Mouse (Mus musculus) heart, adult 2 months (tissue): ENCODE measurements at regions not wholly inside any gene's neighbourhood (a gene's known extent, or its start where the extent isn't known, plus 50 kb on each side); places are given as distances from the start of the nearest gene placed in this dataset.

ENCODE experiments used
- DNase-seq, 2 experiments: peaks; one replicate each; pipeline ENCODE4 v3.0.0; 2021
- H3K27ac ChIP-seq: fragments of 200-600 bp; 2 replicates; pipeline ENCODE4 v1.8.1; 2022
- H3K27me3 ChIP-seq: fragments of 200-500 bp; 2 replicates; pipeline ENCODE4 v1.6.1; 2012; ENCODE audit warnings: mild to moderate bottlenecking, low read length, inconsistent platforms, mixed read lengths; ENCODE audit not compliant: control insufficient read depth, insufficient read depth
- H3K36me3 ChIP-seq: fragments of 200-500 bp; 2 replicates; pipeline ENCODE4 v1.6.1; 2012; ENCODE audit warnings: low read length, inconsistent platforms; ENCODE audit not compliant: control insufficient read depth, insufficient read depth
- H3K4me1 ChIP-seq: fragments of 200-500 bp; 2 replicates; pipeline ENCODE4 v1.6.1; 2011; ENCODE audit warnings: low read length; ENCODE audit not compliant: control insufficient read depth, insufficient read depth
- H3K4me3 ChIP-seq: fragments of 200-600 bp; 2 replicates; pipeline ENCODE4 v1.8.1; 2022
- H3K79me2 ChIP-seq: fragments of 200-500 bp; replicated peaks from 2 replicates; pipeline ENCODE4 v1.6.1; 2012; ENCODE audit warnings: mild to moderate bottlenecking, inconsistent platforms, low read length, moderate library complexity, mixed read lengths; ENCODE audit not compliant: control insufficient read depth, insufficient read depth
- H3K9ac ChIP-seq: fragments of 200-500 bp; 2 replicates; pipeline ENCODE4 v1.6.1; 2012; ENCODE audit warnings: low read depth, mild to moderate bottlenecking, control low read depth, inconsistent platforms, low read length, mixed read lengths
- CTCF ChIP-seq: fragments of 200-600 bp; IDR thresholded peaks from 2 replicates; pipeline ENCODE4 v1.8.1; 2022; ENCODE audit warnings: antibody characterized with exemption, mild to moderate bottlenecking, moderate library complexity
- EP300 ChIP-seq: fragments of 200-500 bp; IDR thresholded peaks from 2 replicates; pipeline ENCODE4 v1.6.1; 2011; ENCODE audit warnings: low read depth, low read length, control low read depth; ENCODE audit not compliant: insufficient read depth
- POLR2A ChIP-seq: fragments of 200-500 bp; IDR thresholded peaks from 2 replicates; pipeline ENCODE4 v1.6.1; 2011; ENCODE audit warnings: mild to moderate bottlenecking, low read depth, low read length, control low read depth; ENCODE audit not compliant: insufficient read depth
- WGBS: fragments of 180-500 bp; shearing (Covaris S2); methylation state at CpG from one replicate; pipeline ENCODE4 v1.1.7; 2018; 5-methylcytosine and 5-hydroxymethylcytosine counted together
- intact Hi-C: fragments of 180-260 bp; cut with DNase I; formaldehyde crosslinking; loops from one replicate; pipeline ENCODE4 v1.15.1; 2025

DNA sequence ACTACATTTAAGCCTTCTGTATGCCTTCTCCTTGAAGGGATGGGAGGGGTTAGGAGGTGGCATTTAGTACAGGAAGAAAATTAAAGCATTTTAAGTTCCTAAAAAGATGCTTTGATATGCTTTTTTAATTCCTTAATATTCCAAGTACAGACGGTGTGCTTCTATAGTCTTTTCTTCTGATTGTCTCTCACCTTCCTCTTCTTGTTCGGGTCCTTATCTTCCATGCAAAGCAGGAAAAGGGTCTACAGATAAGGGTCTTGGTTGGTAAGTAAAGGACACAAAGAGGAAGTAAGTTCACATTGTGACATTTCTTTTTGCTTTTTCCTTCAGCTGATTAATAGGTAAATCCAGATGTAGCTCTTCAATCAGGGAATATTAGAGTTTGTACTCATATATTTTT lies 318.9 kb downstream of the Klf5 start:
- no peak for DNase-seq
- Histone ChIP-seq H3K4me1 (no peaks in the 10 kb centered on the region), H3K9ac (no peak overlapping the region), H3K27ac (no peak overlapping the region), H3K4me3 (no peak overlapping the region), H3K79me2 (no peaks in the 10 kb centered on the region), H3K36me3 (no peaks in the 10 kb centered on the region), H3K27me3 (no peaks in the 10 kb centered on the region)
- TF ChIP-seq EP300 = no peak
- TF ChIP-seq POLR2A = no peak
- TF ChIP-seq CTCF = no peak
- WGBS = 49% methylated on average over 2 of the region's 2 CpGs
- intact Hi-C loops = no loop called here

GRCm38 (mm10) chr14:99621538-99621937 lies 323.0 kb downstream of the Klf5 start:
- no peak overlapping the region for H3K4me3 ChIP-seq
- no peaks in the 10 kb centered on the region for H3K27me3 ChIP-seq
- no peaks in the 10 kb centered on the region for H3K79me2 ChIP-seq
- no peak for DNase-seq
- H3K4me1 ChIP-seq = no peaks in the 10 kb centered on the region
- WGBS = 82% methylated on average over 3 of the region's 3 CpGs
- no peak overlapping the region for H3K27ac ChIP-seq
- TF ChIP-seq EP300 = no peak
- 0 out of 2 replicates have a peak, but pooled peaks have one; percentile 8 for TF ChIP-seq CTCF
- no peak for TF ChIP-seq POLR2A
- H3K9ac ChIP-seq = no peak overlapping the region
- no peaks in the 10 kb centered on the region for H3K36me3 ChIP-seq
- intact Hi-C loops = no loop called here

DNA sequence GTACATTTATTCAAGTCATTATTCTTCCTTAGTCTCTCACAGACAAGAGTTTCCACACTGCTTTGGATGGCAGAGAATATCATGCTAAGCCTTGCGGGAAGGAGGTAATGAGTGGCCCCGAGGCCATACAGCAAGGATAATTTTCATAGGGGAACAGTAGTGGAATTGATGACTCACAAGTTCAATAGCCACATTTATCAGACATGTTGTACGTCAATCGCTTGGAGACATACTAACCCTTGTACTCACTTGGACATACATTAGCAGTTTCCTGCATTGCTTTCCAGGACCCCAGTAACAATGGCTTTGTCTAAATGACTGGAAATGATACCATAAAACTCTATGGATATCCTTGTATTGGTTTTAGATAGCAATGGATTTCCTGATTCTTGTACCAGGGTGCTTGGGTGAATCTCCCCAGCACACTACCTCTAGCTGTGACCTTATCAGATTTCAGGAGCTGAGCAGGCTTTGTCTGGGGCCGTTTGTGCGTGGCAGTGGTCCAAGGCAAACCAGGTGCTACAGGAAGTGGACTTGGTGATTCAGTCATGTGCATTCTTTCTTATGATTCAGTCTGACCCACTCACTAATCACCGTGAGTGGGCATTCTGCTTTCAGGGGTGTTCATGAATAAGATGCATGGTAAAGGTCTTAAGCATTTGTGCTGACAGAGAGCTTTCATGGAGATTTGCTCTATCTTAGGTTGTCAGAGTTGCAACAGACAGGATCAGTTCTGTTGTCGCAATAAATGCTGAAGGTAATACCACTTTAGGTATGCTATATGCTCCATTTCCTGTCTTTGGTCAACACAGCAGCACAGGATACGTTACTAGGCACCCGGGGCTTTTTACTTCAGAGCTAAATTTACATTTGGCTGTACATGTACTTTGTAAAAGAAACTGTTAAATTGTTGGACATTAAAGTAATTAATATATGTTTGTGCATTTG lies 326.2 kb downstream of the Klf5 start:
- no peak for TF ChIP-seq POLR2A
- no peak for TF ChIP-seq EP300
- TF ChIP-seq CTCF = no peak
- Histone ChIP-seq H3K4me1 (no peaks in the 10 kb centered on the region), H3K27ac (no peak overlapping the region), H3K36me3 (no peaks in the 10 kb centered on the region), H3K9ac (no peak overlapping the region), H3K79me2 (no peaks in the 10 kb centered on the region), H3K4me3 (no peak overlapping the region), H3K27me3 (no peaks in the 10 kb centered on the region)
- DNase-seq = no peak
- 50% methylated on average over 10 of the region's 10 CpGs for WGBS
- intact Hi-C loops = no loop called here

- H3K79me2 ChIP-seq = no peaks in the 10 kb centered on the region
- intact Hi-C loops = no loop called here
- H3K9ac ChIP-seq = no peak overlapping the region
- TF ChIP-seq EP300 (no peak), CTCF (no peak), POLR2A (no peak)
- no peaks in the 10 kb centered on the region for H3K36me3 ChIP-seq
- H3K4me1 ChIP-seq = no peaks in the 10 kb centered on the region
- no peaks in the 10 kb centered on the region for H3K27me3 ChIP-seq
- 45% methylated on average over 1 of the region's 1 CpGs for WGBS
- H3K27ac ChIP-seq = no peak overlapping the region
- H3K4me3 ChIP-seq = no peak overlapping the region
- DNase-seq = no peak
These were observed 329.1 kb downstream of the Klf5 start for GRCm38 (mm10) chr14:99627615-99628014.

- DNase-seq = no peak
- TF ChIP-seq POLR2A = no peak
- TF ChIP-seq CTCF = no peak
- no peak for TF ChIP-seq EP300
- intact Hi-C loops = no loop called here
- Histone ChIP-seq H3K27ac (no peak overlapping the region), H3K4me1 (no peaks in the 10 kb centered on the region), H3K79me2 (no peaks in the 10 kb centered on the region), H3K9ac (no peak overlapping the region), H3K27me3 (no peaks in the 10 kb centered on the region), H3K4me3 (no peak overlapping the region), H3K36me3 (no peaks in the 10 kb centered on the region)
- WGBS = 14% methylated on average over 10 of the region's 10 CpGs
These were observed 332.6 kb downstream of the Klf5 start for GRCm38 (mm10) chr14:99631092-99631491.

DNA sequence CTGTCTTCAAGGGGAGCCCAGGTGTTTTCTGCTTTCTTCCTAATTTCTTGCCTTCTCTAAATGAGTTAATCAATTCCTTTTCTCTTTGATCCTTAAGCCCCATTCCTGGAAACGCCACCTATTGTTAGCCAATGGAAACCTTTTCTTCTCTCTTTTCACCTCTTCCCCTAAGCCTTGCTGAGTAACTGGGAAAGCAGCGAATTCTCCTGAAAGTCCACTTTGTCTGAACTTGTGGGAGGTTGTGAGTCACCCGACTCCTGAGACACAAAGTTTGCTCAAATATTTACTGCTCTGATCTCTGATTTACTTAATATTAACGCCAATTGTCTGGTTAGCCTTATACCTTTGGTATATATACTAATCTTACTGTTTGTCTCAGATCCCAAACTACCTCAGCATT lies 334.0 kb downstream of the Klf5 start:
- H3K27ac ChIP-seq = no peak overlapping the region
- TF ChIP-seq POLR2A = no peak
- no peak for TF ChIP-seq EP300
- TF ChIP-seq CTCF = no peak
- intact Hi-C loops = no loop called here
- H3K27me3 ChIP-seq = no peaks in the 10 kb centered on the region
- no peak overlapping the region for H3K4me3 ChIP-seq
- no peak overlapping the region for H3K9ac ChIP-seq
- 54% methylated on average over 4 of the region's 4 CpGs for WGBS
- no peaks in the 10 kb centered on the region for H3K36me3 ChIP-seq
- DNase-seq = no peak
- no peaks in the 10 kb centered on the region for H3K4me1 ChIP-seq
- no peaks in the 10 kb centered on the region for H3K79me2 ChIP-seq
